In genomic region chr9:46126295-46126694, GRCm38 (mm10) we compare ENCODE assay signal across 13 mouse cellular contexts.
DNase-seq lines count a peak whose midpoint lies in the region; ATAC-seq lines count a peak whose summit lies in the region.
"Had no signal": no experiment of that assay in that cellular context is flagged by ENCODE, and none has a peak within 500 bp of the region (broad histone marks: within the 10 kb centered on the region; RNA-seq: fewer than 3 reads in every experiment).

No protein-coding gene starts in this region.

- H3K4me3 ChIP-seq in embryonic facial prominence, embryonic 14.5 days (ENCODE audit: low read depth, low read length) = no peak overlapping the region
- H3K4me3 ChIP-seq in kidney, embryonic 14.5 days (ENCODE audit: low read length) = no peak overlapping the region
- H3K4me3 ChIP-seq in limb, embryonic 11.5 days (ENCODE audit: low read depth, low read length) = no peak overlapping the region
- H3K4me3 ChIP-seq: erythroblast, embryonic 14.5 days had no signal

- DNase-seq in kidney, adult 11 months = peak; percentile 83
- no peak for DNase-seq in kidney, postnatal 4 days
- DNase-seq in embryonic facial prominence, embryonic 14.5 days (ENCODE audit: low spot score) = no peak
- no peak for DNase-seq in limb, embryonic 11.5 days (ENCODE audit: low spot score)
- DNase-seq in cerebellum, adult 9-11 months = no peak
- DNase-seq in lung, postnatal 25 days (ENCODE audit: low spot score) = no peak
- DNase-seq: cerebellum, adult 11-12 months; gastrocnemius, postnatal 25 days; lung, embryonic 14.5 days had no signal

- H3K27me3 ChIP-seq in embryonic facial prominence, embryonic 14.5 days (replicated peaks; ENCODE audit: control insufficient read depth, insufficient read depth, low read length) = no peaks in the 10 kb centered on the region
- no peaks in the 10 kb centered on the region for H3K27me3 ChIP-seq in kidney, embryonic 14.5 days (ENCODE audit: control insufficient read depth, insufficient read depth, low read length)
- H3K27me3 ChIP-seq in limb, embryonic 11.5 days (ENCODE audit: control insufficient read depth, insufficient read depth, low read length) = no peaks in the 10 kb centered on the region

- no peak overlapping the region for H3K4me2 ChIP-seq in embryonic facial prominence, embryonic 14.5 days (ENCODE audit: low read depth, low read length)
- no peak overlapping the region for H3K4me2 ChIP-seq in kidney, embryonic 14.5 days (replicated peaks; ENCODE audit: low read depth, low read length)
- no peak overlapping the region for H3K4me2 ChIP-seq in limb, embryonic 11.5 days (ENCODE audit: low read depth, severe bottlenecking)
- H3K4me2 ChIP-seq: heart, embryonic 11.5 days; lung, embryonic 14.5 days had no signal

- H3K4me1 ChIP-seq in embryonic facial prominence, embryonic 14.5 days (ENCODE audit: control insufficient read depth, insufficient read depth, low read length) = peaks cover 4% of the 10 kb centered on the region
- peaks cover 8% of the 10 kb centered on the region for H3K4me1 ChIP-seq in kidney, embryonic 14.5 days (ENCODE audit: control insufficient read depth, insufficient read depth, low read length)
- H3K4me1 ChIP-seq in limb, embryonic 11.5 days (ENCODE audit: control insufficient read depth, insufficient read depth, low read length) = peaks cover 12% of the 10 kb centered on the region

- ATAC-seq in embryonic facial prominence, embryonic 14.5 days (ENCODE audit: low read depth) = no peak
- ATAC-seq in kidney, embryonic 14.5 days (ENCODE audit: low FRiP score, low TSS enrichment) = 0 out of 2 replicates have a peak, but pooled peaks have one; percentile 52
- no peak for ATAC-seq in limb, embryonic 11.5 days (ENCODE audit: insufficient number of reproducible peaks, low FRiP score, low TSS enrichment, low read depth)
- ATAC-seq: midbrain, embryonic 16.5 days had no signal

- no peaks in the 10 kb centered on the region for H3K9me3 ChIP-seq in embryonic facial prominence, embryonic 14.5 days (ENCODE audit: control insufficient read depth, low read length)
- no peaks in the 10 kb centered on the region for H3K9me3 ChIP-seq in kidney, embryonic 14.5 days (ENCODE audit: control insufficient read depth, low read length)
- H3K9me3 ChIP-seq in limb, embryonic 11.5 days (ENCODE audit: control insufficient read depth, low read length) = no peaks in the 10 kb centered on the region

- H3K36me3 ChIP-seq in embryonic facial prominence, embryonic 14.5 days (ENCODE audit: control insufficient read depth, insufficient read depth, low read length) = peaks cover 22% of the 10 kb centered on the region; the same call in 1 of the 2 replicates
- H3K36me3 ChIP-seq in kidney, embryonic 14.5 days (ENCODE audit: control insufficient read depth, insufficient read depth, low read length) = peaks cover 3% of the 10 kb centered on the region; the same call in 1 of the 2 replicates
- no peaks in the 10 kb centered on the region for H3K36me3 ChIP-seq in limb, embryonic 11.5 days (ENCODE audit: control insufficient read depth, insufficient read depth, low read length)

- WGBS in embryonic facial prominence, embryonic 14.5 days = 62% methylated on average over 2 of the region's 2 CpGs
- 41% methylated on average over 2 of the region's 2 CpGs for WGBS in kidney, embryonic 14.5 days
- WGBS in limb, embryonic 11.5 days = 54% methylated on average over 2 of the region's 2 CpGs

- peak overlapping the region; percentile 63 for H3K27ac ChIP-seq in embryonic facial prominence, embryonic 14.5 days (replicated peaks; ENCODE audit: low read depth, low read length)
- no peak overlapping the region for H3K27ac ChIP-seq in kidney, embryonic 14.5 days (ENCODE audit: low read depth, low read length)
- 0 out of 2 replicates have a peak overlapping the region, but pooled peaks have one; percentile 21 for H3K27ac ChIP-seq in limb, embryonic 11.5 days (replicated peaks; ENCODE audit: low read depth, low read length)

- no peak overlapping the region for H3K9ac ChIP-seq in embryonic facial prominence, embryonic 14.5 days (ENCODE audit: low read depth, low read length)
- no peak overlapping the region for H3K9ac ChIP-seq in kidney, embryonic 14.5 days (ENCODE audit: low read depth, low read length)
- H3K9ac ChIP-seq in limb, embryonic 11.5 days (ENCODE audit: low read length) = no peak overlapping the region
- H3K9ac ChIP-seq: lung, embryonic 14.5 days had no signal
